Mouse (Mus musculus): ENCODE results near the gene Cwc15. TPM values are rescaled to one million over a fixed set of nuclear protein-coding genes. Genes with fewer than 3 reads are reported as not detected.
A peak's percentile ranks its signal among the peaks of the same experiment; 100 is the strongest.
"Not testable (repeated sequence)": the region's sequence is repeated elsewhere in the genome, so short reads cannot be mapped to it uniquely, and the experiment has no call there.

Gene Cwc15
- 10 to 100 TPM; 70.8 to 76.6 TPM for total RNA-seq (2021)

DNA sequence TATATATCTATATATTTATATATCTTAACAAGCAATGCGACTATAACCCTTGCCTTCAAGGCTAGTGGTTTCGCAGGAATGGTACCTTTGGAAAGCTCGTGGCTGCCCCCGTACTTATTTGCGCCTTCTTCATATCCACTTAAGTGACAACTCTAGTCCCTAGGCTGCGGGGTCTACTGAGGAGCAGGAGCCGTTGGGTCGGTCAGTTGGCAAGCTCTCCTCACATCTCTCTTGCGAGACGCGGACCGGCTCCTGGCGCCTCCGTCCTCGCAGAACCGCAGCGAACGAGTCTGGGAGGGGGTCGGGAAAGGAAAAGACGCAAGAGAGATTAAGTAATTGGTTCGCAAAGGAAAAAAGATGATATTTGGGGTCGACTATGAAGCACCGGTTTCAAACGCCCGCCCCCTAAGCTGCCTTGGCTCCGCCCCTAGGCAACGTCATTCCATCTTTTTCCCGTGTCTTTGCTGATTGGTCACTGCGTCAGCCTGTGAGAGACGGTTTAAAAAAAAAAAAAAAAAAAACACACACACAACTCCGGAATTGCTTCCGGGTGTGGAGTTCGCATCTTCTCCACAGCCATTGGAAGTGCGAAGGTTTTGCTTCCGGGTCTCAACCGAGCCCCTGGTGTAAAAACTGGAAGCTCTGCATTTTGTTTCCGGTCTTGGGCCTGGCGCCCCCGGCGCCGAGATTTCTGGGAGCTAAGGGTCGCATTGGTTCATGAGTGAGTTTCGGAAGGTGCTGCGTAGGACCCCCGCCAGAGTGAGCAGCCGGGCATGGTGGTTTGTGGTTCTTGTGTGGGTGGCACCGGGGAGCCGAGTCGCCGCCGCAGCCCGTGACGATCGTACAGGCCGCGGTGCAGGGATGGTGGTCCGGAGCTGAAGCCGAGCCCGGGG is at the start of gene Cwc15, which contains the start of gene Kdm4d:
Cwc15 (plus strand) TSS at position 595 of the 893 bp plus-strand sequence.
Kdm4d (minus strand) TSS at position 460 of the 893 bp plus-strand sequence.
- intact Hi-C loops (cut with DNase I), result loop anchor here (5.0 kb wide), 1 partner anchor 118 kb away; the partner anchor contains the start of gene Endod1

DNA sequence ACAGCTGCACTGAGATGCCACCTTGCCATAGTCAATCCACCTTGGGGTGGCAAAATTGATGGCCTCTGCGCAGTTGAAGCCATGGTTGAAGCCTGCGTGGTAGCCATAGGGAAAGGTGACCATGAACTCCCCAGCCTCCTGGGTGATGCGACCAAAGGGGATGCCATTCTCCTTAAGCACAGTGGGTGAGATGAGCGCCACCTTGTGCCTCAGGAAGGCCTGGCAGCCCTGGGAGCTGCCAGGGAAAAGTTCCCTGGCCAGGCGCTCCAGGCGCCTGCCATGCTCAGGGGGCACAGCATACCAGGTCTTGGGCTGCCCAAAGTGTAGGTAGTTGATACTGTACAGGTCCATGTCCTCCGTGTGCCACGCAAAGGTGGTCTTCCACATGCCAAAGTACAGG is 49.3 kb upstream of the Cwc15 start:
- DNase-seq (ENCODE audit: extremely low spot score in 1 of 2, low spot score in 2 of 2); intact Hi-C loops (cut with DNase I): not testable (repeated sequence)

More for the DNA sequence above, at the start of gene Cwc15, which contains the start of gene Kdm4d:
- peak; percentile 96 to 97 for DNase-seq (ENCODE audit: extremely low spot score in 1 of 2, low spot score in 2 of 2)

DNA sequence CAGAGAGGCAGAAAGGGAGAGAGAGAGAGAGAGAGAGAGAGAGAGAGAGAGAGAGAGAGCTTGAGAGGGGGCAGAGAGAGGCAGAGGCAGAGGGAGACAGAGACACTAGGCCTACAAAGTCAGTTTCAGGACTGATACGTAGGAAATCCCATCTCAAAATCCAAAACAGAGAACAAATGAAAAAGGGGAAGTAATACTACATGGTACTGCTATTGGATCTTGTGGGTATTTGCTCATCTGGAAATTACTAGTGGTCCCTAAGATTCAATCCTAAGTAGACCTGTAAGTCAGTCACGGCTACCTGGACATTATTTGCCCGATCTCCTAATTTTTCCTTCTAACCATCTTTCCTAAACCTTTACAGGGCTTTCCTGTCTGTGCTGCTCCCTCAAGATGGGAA is 44.1 kb upstream of the Cwc15 start:
- intact Hi-C loops (cut with DNase I), result no loop called here
- DNase-seq (ENCODE audit: extremely low spot score in 1 of 2, low spot score in 2 of 2), result no peak

- intact Hi-C loops (cut with DNase I); DNase-seq (ENCODE audit: extremely low spot score in 1 of 2, low spot score in 2 of 2): not testable (repeated sequence)
These were observed 37.9 kb upstream of the Cwc15 start for GRCm38 (mm10) chr9:14462536-14462935.

DNA sequence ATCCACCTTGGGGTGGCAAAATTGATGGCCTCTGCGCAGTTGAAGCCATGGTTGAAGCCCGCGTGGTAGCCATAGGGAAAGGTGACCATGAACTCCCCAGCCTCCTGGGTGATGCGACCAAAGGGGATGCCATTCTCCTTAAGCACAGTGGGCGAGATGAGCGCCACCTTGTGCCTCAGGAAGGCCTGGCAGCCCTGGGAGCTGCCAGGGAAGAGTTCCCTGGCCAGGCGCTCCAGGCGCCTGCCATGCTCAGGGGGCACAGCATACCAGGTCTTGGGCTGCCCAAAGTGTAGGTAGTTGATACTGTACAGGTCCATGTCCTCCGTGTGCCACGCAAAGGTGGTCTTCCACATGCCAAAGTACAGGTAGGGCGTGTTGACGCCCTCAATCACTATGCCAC is 36.7 kb upstream of the Cwc15 start:
- DNase-seq (ENCODE audit: extremely low spot score in 1 of 2, low spot score in 2 of 2), result not testable (repeated sequence)

GRCm38 (mm10) chr9:14498896-14499705 is 1.3 kb upstream of the Cwc15 start:
- DNase-seq (ENCODE audit: extremely low spot score in 1 of 2, low spot score in 2 of 2), result no peak
- intact Hi-C loops (cut with DNase I), result no loop called here

More for the DNA sequence above, 36.7 kb upstream of the Cwc15 start:
- intact Hi-C loops (cut with DNase I), result not testable (repeated sequence)

DNA sequence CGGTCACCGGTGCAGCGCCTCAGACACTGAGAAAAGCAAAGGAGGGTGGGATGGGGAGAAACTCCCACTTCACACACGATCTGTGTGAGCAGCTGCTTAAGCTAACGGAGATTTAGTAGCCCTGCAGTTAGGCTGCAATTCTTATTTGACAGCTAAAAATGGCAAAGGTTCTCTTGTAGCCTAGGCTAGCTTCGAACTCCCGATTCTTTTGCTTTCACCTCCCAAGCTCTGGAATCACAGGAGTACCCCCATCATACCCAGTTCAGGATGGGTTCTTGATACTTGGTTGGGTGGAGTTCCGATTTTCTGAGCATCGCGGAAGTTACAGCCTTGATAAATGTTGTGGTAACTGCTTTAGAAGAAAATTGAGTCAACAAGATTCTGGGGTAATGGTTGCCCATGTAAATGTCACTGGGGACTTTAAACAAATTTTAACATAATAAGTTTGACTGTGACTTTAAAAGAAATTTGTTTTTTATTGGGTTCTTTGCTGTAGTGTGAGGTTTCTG is 553 bp downstream of the Cwc15 start:
- DNase-seq (ENCODE audit: extremely low spot score in 1 of 2, low spot score in 2 of 2), result no peak
- intact Hi-C loops (cut with DNase I), result loop anchor here (5.0 kb wide), 1 partner anchor 119 kb away; the partner anchor contains the start of gene Endod1

GRCm38 (mm10) chr9:14512633-14513445 is 12.4 kb downstream of the Cwc15 start:
- intact Hi-C loops (cut with DNase I), result loop anchor here (5.0 kb wide), 1 partner anchor 254 kb away; no protein-coding TSS in a partner anchor
- peak; percentile 20 to 41 for DNase-seq (ENCODE audit: extremely low spot score in 1 of 2, low spot score in 2 of 2)

- intact Hi-C loops (cut with DNase I), result no loop called here
- DNase-seq (ENCODE audit: extremely low spot score in 1 of 2, low spot score in 2 of 2), result no peak
These were observed 16.9 kb downstream of the Cwc15 start for GRCm38 (mm10) chr9:14517296-14517695.

GRCm38 (mm10) chr9:14518105-14518504 is 17.7 kb downstream of the Cwc15 start:
- DNase-seq (ENCODE audit: extremely low spot score in 1 of 2, low spot score in 2 of 2), result no peak
- intact Hi-C loops (cut with DNase I), result no loop called here

DNA sequence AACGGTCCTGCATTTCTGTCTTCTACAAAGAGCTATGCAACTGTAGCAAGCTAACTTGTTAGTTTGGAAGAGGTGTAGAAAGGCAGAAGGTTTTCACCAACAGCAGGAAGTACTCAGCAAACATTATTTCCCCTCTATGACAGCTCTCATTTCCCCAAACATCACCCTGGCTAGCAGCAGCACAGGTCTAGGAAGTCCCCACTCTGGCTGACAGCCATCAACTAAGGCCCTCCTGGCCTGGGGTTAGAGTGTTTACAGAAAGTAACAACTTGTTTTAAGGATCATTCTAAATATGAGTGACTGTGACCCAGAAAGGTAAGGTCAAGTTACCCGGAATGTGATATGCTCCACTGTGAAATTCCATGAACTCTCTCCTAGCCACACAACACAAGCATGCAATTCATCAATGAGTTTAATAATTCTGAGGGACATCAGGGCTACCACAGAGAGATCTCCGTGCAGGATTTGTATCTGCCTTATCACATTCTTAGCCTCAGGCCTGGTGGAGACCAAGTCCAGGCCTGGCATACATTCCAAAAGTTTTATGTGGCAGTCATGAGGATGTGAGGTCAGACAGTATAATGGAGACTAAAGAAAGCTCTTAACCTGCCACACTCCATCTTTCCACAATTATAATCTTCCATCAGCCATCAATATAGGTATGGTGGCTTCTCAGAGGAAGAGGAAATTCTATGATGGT is 20.7 kb downstream of the Cwc15 start:
- DNase-seq (ENCODE audit: extremely low spot score in 1 of 2, low spot score in 2 of 2), result no peak
- intact Hi-C loops (cut with DNase I), result no loop called here

DNA sequence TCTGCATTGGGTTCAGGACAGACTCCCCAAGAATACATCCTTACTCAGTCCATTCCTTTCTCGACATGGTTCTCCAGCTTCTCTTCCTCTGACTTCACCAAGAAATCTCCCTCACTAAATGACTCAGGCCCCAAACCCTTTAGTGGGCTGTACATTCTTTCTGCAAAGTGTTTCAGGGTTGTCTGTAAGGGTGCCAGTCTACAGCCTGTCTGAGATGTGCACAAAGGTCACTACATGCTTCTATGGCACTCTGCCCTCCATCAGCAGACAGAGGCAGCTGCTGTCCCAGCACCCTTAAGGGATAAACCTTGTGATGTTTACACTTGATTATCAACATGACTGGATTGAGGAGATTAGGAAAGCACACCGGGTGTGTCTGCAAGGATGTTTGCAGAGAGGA is 21.3 kb downstream of the Cwc15 start:
- intact Hi-C loops (cut with DNase I), result loop anchor here (2.0 kb wide), 1 partner anchor 177 kb away; no protein-coding TSS in a partner anchor
- no peak for DNase-seq (ENCODE audit: extremely low spot score in 1 of 2, low spot score in 2 of 2)

DNA sequence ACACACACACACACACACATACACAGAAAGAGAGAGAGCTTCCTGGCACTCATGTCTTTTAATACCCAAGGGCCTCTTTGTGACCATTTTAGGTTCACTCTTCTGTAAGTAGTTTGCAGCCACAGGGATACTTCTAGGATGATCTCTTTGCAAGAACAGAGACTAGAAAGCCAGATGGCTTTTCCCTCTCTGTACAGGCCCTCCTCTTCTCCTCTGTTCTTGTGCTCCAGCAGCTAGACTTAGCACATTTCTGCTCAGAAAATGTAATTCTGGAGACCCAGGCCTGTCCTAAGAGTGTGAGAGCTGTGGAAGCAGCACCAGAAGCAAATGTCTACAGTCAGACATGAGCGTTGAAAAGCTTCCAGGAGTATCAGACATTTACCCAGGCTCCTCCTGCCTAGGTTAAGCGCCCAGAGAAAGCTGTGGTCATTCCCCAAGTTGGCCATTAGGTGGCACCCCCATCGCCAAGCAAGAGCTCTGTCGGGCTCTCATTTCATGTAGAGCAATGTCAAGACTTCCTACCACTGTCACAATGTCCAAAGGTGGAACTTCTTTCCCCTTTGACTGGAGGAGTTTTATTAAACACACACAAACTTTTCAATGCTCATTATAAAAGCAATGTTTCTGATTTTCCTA is 23.1 kb downstream of the Cwc15 start:
- intact Hi-C loops (cut with DNase I), result loop anchor here (2.0 kb wide), 1 partner anchor 175 kb away; no protein-coding TSS in a partner anchor
- DNase-seq (ENCODE audit: extremely low spot score in 1 of 2, low spot score in 2 of 2), result peak; percentile 78 to 79

DNA sequence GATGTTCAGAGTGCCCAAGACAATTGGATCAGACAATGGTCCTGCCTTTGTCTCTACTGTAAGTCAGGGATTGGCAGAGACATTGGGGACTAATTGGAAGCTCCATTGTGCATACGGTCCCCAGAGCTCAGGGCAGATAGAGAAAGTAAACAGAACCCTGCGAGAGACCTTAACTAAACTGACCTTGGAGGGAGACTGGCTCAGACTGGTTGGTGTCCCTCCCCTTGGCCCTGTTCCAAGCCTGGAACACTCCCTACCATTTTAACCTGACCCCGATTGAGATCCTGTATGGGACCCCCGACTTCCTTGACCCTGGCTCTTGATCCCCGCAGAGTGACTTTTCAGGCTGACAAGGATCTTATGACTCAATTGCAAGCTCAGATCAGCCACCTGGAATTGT is 29.6 kb downstream of the Cwc15 start:
- intact Hi-C loops (cut with DNase I), result no loop called here
- DNase-seq (ENCODE audit: extremely low spot score in 1 of 2, low spot score in 2 of 2), result no peak

- DNase-seq (ENCODE audit: extremely low spot score in 1 of 2, low spot score in 2 of 2), result no peak
- intact Hi-C loops (cut with DNase I), result no loop called here
These were observed 31.9 kb downstream of the Cwc15 start for GRCm38 (mm10) chr9:14532283-14532682.

DNA sequence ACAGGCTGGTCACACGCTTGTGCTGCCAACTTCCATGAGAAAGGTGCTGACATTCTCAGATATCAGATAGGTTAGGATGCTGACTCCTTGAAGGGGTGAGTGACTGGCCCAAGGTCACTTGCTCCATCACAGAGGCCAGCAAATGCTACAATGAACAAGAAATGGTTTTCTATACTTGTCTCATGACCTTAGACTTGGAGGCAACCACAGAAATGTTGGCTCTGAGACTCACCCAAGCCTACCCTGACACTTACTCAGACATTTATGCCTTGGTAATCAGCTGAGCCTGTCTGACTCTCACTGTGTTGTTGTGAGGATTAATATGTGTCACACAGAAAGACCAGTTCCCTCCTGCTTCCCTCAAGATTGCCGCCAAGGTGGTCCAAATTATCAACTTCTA is 33.2 kb downstream of the Cwc15 start:
- intact Hi-C loops (cut with DNase I), result no loop called here
- DNase-seq (ENCODE audit: extremely low spot score in 1 of 2, low spot score in 2 of 2), result no peak

- no peak for DNase-seq (ENCODE audit: extremely low spot score in 1 of 2, low spot score in 2 of 2)
- intact Hi-C loops (cut with DNase I), result no loop called here
These were observed 34.5 kb downstream of the Cwc15 start for GRCm38 (mm10) chr9:14534833-14535456.
